Mouse (Mus musculus): ENCODE results near the gene A530032D15Rik. TPM values are rescaled to one million over a fixed set of nuclear protein-coding genes. Genes with fewer than 3 reads are reported as not detected.

A530032D15Rik gene
- polyA plus RNA-seq, 1 experiment from 2014 or later, result not detected

Other genes with a start within 250 kb of the A530032D15Rik start
- 0.26 and 0.31 TPM in 2 replicates for gene Slc16a14, start 174.7 kb downstream of the A530032D15Rik start, polyA plus RNA-seq (2014; fragmentation: Nextera tagmentation; extraction: Ambion mirVana)
- gene Gm10553, start 9.7 kb downstream of the A530032D15Rik start, polyA plus RNA-seq (2014; fragmentation: Nextera tagmentation; extraction: Ambion mirVana), result not detected in 2 replicates
- 0.36 TPM in 1 of 2 replicates, not detected in the other for gene C130026I21Rik, start 160.7 kb upstream of the A530032D15Rik start, polyA plus RNA-seq (2014; fragmentation: Nextera tagmentation; extraction: Ambion mirVana)

Measured in intestine, embryonic 14.5 days (tissue).